Mouse (Mus musculus) brain, embryonic 18.5 days (tissue): ENCODE data around the gene Bmi1.
A peak's percentile ranks its signal among the peaks of the same experiment; 100 is the strongest.

Experiments used
- DNase-seq: peaks from one replicate; pipeline ENCODE4 v3.0.0-alpha.2; 2012; ENCODE audit warnings: low read depth, low spot score

Gene Bmi1

DNA sequence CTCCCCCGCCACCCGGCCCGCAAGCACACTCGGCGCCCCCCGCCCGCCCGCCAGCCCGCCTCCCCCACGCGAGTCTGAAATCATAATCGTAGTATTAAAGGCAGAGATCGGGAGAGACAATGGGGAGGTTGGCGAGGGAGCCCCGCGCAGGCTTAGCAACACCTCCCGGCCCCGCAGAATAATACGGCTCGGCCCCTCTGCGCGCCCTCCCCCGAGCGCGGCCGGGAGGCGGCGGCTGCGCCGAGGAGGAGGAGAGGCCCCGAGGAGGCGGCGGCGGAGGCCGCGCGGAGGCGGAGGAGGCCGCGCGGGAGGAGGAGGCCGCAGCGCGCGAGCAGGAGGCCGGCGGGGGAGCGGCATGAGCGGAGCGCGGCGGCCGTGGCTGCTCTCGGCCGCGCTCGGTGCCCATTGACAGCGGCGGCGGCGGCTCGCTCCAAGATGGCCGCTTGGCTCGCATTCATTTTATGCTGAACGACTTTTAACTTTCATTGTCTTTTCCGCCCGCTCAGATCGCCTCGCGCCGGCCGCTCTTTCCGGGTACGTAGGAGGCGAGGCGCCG lies at the start of gene Bmi1:
Gene Bmi1 (plus strand): TSS at position 83 of the 556 bp plus-strand sequence.
- no peak for DNase-seq

DNA sequence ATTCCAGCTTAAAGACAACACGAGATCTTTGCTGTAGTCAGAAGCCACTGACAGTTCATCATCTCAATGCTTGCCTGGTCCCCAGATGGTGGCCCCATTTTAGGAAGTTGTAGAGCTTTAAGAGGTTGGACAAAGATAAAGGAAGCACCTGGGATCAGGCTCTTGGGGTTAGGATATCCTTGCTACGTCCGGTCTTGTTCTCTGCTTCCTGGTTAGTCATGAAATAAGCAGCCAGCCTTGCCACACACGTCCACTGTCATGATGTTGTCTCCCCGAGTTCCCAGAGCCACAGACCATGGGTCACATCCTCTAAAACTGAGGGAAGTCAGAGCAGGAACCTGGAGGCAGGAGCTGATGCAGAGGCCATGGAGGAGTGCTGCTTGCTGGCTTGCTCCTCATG lies 46.3 kb upstream of the Bmi1 start:
- DNase-seq = no peak

DNA sequence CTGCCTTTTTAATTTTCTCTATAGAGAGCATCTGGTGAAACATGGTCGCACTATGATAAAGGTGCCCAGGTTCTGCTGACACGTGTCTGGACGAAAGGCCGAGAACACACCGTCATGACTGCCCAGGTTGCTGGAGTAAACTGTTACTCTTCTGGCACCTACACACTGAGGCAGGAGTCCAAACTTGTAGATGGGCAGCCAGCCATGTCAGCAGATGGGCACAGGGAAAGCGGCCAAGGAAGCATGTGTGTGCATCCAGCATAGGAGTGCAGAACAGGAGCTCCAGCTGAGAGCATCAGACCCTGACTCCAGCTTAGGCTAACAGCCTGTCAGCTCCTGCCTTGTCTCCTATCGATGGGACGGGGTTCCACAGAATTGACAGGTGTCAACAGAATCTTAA lies 41.8 kb upstream of the Bmi1 start:
- DNase-seq = peak; percentile 34

- no peak for DNase-seq
Measured at GRCm38 (mm10) chr2:18648563-18648962, 28.3 kb upstream of the Bmi1 start.

DNA sequence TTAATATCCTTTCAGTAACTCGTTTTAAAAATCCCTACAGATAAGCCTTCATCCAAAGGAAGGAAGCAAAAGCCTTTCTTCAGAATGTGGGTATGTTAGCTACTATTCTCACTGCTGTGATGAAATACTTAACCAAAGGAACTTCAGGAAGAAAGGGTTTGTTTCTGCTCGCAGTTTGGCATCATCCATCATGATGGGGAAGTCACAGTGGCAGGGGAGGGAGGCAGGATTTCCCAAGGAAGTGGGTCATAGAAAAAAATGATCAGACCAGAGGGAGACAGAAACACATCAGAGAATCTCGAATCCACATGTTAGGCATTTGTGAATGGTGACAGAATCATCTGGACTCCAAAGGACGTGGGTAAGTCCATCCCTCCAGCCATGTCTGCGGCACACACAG lies 22.0 kb upstream of the Bmi1 start:
- DNase-seq = no peak

- no peak for DNase-seq
Measured at GRCm38 (mm10) chr2:18664003-18664402, 12.8 kb upstream of the Bmi1 start.

DNA sequence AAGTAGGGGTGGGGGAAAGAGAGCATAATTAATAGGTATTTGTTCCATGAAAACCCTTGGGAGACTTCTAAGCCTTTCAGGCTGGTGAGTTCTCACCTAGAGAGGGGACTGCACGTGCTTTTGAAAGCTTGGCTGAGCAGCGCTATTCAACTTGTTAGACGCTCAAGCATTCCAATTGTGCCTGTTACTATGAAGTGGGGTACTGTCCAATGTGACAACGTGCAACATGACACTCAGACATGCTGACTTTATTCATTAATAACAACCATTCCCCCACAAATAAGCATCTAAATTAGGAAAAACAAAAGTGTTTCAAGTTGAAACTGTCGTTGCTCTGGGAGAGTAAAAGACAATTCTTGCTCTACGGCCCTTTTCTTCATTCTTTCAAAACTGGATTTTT lies 5.8 kb upstream of the Bmi1 start:
- no peak for DNase-seq

DNA sequence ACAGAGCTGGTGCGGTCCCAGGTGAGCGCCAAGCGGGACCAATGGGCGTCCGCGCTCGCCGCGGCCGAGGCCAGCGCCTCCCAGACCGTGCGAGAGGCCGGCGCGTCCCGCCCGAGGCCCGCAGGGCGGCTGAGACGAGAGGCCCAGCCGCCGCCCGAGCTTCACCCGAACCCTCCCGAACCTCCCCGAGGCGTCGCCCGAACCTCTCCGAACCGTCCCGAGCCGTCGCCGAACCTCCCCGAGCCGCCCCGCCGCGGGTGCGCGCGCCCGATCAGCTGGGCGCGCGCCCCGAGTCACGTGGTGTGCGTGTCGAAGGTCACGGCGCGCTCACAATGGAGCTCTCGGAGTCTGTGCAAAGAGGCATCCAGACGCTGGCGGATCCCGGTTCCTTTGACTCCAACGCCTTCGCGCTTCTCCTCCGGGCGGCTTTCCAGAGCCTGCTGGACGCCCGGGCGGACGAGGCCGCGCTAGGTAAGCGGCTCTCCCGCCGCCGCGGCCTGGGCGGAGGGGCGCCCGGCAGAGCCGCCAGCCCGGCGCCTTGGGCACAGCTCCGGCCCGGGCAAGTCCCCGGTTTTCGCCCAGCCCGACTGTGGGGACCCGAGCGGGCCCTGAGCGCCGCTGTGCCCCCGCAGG lies 4.6 kb upstream of the Bmi1 start, which contains the start of gene Commd3:
Gene Commd3 (plus strand): TSS at position 252 of the 633 bp plus-strand sequence.
- no peak for DNase-seq

- DNase-seq = no peak
Measured at GRCm38 (mm10) chr2:18672766-18673164, 4.1 kb upstream of the Bmi1 start.

- DNase-seq = no peak
Measured at GRCm38 (mm10) chr2:18673766-18674165, 3.1 kb upstream of the Bmi1 start.

GRCm38 (mm10) chr2:18674193-18674902 lies 2.5 kb upstream of the Bmi1 start:
- no peak for DNase-seq

DNA sequence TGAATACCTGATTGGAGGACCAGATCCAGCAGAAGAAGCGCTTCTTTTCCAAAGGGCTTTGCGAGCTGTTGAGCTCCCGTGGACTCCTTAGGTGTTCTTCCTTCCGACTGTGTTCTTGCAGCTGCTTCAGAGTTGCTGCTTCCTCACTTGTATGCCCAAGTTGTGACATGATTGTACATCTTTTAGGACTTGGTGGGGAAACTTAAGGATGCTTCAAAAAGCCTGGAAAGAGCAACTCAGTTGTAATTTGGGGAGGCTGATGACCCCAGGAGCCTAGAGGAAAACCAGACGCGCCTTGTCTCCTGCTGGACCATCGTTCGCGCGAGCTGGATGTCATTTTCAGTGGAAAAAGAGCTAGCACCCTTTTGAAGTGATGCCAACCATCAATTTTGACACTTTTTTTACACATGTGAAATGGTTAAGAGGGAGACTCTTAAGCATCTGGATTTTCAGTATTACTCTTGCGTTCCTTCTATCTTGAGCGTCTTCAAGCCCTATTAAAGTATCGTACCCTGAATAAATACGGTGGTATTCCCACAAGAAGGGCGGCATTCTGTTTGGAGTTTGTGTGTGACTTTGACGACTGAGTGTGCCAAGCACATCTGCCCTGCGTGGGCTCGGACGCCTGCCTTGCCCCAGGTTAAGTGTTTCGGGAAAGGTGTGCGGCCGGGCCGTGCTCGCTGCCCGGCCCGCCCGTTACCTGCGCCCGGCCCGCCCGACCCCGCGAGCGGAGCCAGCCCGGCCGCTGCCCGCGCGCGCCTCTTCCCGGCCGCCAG lies 949 bp upstream of the Bmi1 start:
- DNase-seq = no peak

- peak; percentile 81 for DNase-seq
Measured at GRCm38 (mm10) chr2:18676457-18676935, 322 bp upstream of the Bmi1 start.

DNA sequence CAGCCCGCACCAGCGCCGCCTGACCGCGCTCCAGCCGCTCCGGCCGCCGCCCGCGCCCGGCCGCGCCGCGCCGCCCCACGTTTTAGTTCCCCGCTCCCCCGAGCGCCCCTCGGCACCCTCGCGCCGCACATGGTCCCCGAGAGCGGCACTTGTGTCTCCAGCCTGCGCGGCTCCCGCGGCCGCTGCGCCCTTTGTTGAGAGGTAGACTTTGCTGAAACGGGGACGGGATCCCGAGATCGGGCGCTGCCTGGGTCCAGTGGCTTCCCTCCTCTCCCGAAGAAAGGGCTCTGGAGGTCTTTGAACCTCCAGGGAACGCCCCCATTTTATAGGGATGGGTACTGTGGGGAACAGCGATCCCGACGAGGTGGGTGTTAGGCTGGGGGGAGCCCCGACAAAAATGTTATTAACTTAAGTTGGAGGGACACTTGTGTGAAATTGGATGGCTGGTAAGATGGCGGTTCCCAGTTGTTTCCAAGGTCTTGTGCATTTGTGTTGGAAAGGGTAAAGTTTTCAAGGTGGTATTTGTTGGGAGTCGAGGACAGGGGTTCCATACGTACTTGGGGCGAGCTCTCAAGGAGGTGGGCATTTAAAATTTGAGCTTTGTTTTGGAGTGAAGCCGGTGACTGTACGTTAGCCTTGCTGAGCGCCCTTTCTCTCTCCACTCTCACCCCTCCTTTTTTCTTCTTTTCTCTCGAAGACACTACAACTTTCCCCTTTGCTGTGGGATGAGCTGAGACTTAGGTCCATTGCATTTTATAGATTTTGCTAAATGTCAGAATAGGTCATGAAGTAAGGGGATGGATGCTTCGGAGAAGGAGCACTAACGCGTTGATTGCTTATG lies 1.0 kb downstream of the Bmi1 start:
- DNase-seq = no peak

- DNase-seq = no peak
Measured at GRCm38 (mm10) chr2:18679701-18680100, 2.9 kb downstream of the Bmi1 start.

- DNase-seq = no peak
Measured at GRCm38 (mm10) chr2:18680501-18680900, 3.7 kb downstream of the Bmi1 start.

DNA sequence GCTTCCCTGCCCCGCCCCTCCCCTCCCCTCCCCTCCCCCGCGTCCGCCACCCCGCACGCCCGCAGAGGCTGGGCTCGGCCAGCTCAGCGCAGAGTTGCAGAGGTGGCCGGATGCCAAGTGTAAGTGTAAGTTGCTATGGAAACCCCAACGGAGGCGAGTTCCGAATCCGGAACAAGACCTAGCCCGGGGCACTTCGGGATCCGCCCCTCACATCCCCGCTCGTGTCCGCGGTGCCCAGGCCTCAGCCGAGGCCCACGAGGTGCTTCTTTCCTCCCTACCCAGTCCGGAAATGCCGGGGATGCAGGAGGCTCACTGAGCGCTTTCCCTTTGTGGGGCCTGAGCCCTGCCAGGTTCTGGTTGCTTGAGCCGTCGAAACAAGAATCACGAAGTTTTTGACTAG lies 4.1 kb downstream of the Bmi1 start:
- no peak for DNase-seq

- no peak for DNase-seq
Measured at GRCm38 (mm10) chr2:18684062-18684461, 7.2 kb downstream of the Bmi1 start.

- DNase-seq = no peak
Measured at GRCm38 (mm10) chr2:18686386-18686785, 9.6 kb downstream of the Bmi1 start.

- no peak for DNase-seq
Measured at GRCm38 (mm10) chr2:18686826-18687519, 10.2 kb downstream of the Bmi1 start.
